Mouse (Mus musculus): ENCODE results near the gene Chchd3. TPM values are rescaled to one million over a fixed set of nuclear protein-coding genes. Genes with fewer than 3 reads are reported as not detected.

The Chchd3 gene
- polyA plus RNA-seq (2017; shearing (Covaris generic)), result 100 to 1,000 TPM in 1 of 2 experiments, 10 to 100 TPM in 1; 76.3 to 103 TPM

GRCm38 (mm10) chr6:33059735-33060576, at the start of gene Chchd3:
Chchd3 (minus strand) TSS chr6:33060260.

Other genes with a start within 250 kb of the Chchd3 start
- gene Exoc4, start 188.8 kb upstream of the Chchd3 start, polyA plus RNA-seq (2017; shearing (Covaris generic)), result 10 to 100 TPM; 54.6 to 60.0 TPM